Mouse (Mus musculus): ENCODE measurements around the gene Nfib. TPM values are rescaled to one million over a fixed set of nuclear protein-coding genes. Genes with fewer than 3 reads are reported as not detected.

The Nfib gene
- total and polyA plus RNA-seq, 3 experiments, result not detected

- no peak for DNase-seq (ENCODE audit: low read depth, low spot score)
- Histone ChIP-seq H3K36me3 (ENCODE audit: control insufficient read depth in 1 of 2, insufficient read depth in 2 of 2, low read length in 2 of 2) (no peaks in the 10 kb centered on the region), H3K79me2 (ENCODE audit: control insufficient read depth, insufficient read depth, low read length, poor library complexity) (no peaks in the 10 kb centered on the region), H3K9me3 (replicated peaks; ENCODE audit: insufficient read depth, low read length) (no peaks in the 10 kb centered on the region), H3K27me3 (ENCODE audit: control insufficient read depth in 1 of 2, insufficient read depth in 2 of 2, low read length in 2 of 2) (no peaks in the 10 kb centered on the region), H3K4me1 (ENCODE audit: control insufficient read depth in 1 of 2, insufficient read depth in 2 of 2, low read length in 2 of 2) (no peaks in the 10 kb centered on the region), H3K27ac (ENCODE audit: control insufficient read depth, low read depth, low read length) (no peak overlapping the region), H3K4me3 (ENCODE audit: control insufficient read depth in 1 of 2, insufficient read depth in 1 of 2, low read depth in 2 of 2, low read length in 2 of 2) (no peak overlapping the region), H3K9ac (ENCODE audit: control insufficient read depth, low read depth, low read length, poor library complexity, severe bottlenecking) (no peak overlapping the region)
- no peak for TF ChIP-seq KAT2A (conservative IDR thresholded peaks at IDR 0.05; ENCODE audit: low read depth, low read length)
- no peak for TF ChIP-seq ELF1 (IDR thresholded peaks at IDR 0.05; ENCODE audit: low read depth, low read length)
- TF ChIP-seq EP300 (IDR thresholded peaks at IDR 0.05; ENCODE audit: low read depth in 1 of 2, low read length in 2 of 2), result no peak
- TF ChIP-seq USF1 (IDR thresholded peaks at IDR 0.05; ENCODE audit: low read depth, low read length), result no peak
- no peak for TF ChIP-seq MAX (IDR thresholded peaks at IDR 0.05; ENCODE audit: low read length)
- TF ChIP-seq MEF2A (IDR thresholded peaks at IDR 0.05; ENCODE audit: extremely low read depth, insufficient replicate concordance, low read depth, low read length, poor library complexity, severe bottlenecking), result no peak
- no peak for TF ChIP-seq GATA1 (IDR thresholded peaks at IDR 0.05; ENCODE audit: low read depth, low read length)
- no peak for TF ChIP-seq GABPA (IDR thresholded peaks at IDR 0.05; ENCODE audit: low read depth, low read length)
- TF ChIP-seq SMC3 (IDR thresholded peaks at IDR 0.05; ENCODE audit: low read depth, low read length), result no peak
- no peak for TF ChIP-seq SIN3A (IDR thresholded peaks at IDR 0.05; ENCODE audit: low read length)
- no peak for TF ChIP-seq TAL1 (IDR thresholded peaks at IDR 0.05; ENCODE audit: low read length)
- TF ChIP-seq CHD2 (IDR thresholded peaks at IDR 0.05; ENCODE audit: low read length), result no peak
- no peak for TF ChIP-seq CHD1 (IDR thresholded peaks at IDR 0.05; ENCODE audit: low read depth, low read length)
Observed at GRCm38 (mm10) chr4:82702808-82703207, 2.7 kb downstream of the Nfib start.

- no peak for DNase-seq (ENCODE audit: low read depth, low spot score)
- no peaks in the 10 kb centered on the region for H3K36me3 ChIP-seq (ENCODE audit: control insufficient read depth in 1 of 2, insufficient read depth in 2 of 2, low read length in 2 of 2)
- no peak for TF ChIP-seq GATA1 (IDR thresholded peaks at IDR 0.05; ENCODE audit: low read depth, low read length)
- no peak for TF ChIP-seq USF1 (IDR thresholded peaks at IDR 0.05; ENCODE audit: low read depth, low read length)
- TF ChIP-seq RCOR1 (IDR thresholded peaks at IDR 0.05; ENCODE audit: low read depth, low read length), result no peak
- no peak for TF ChIP-seq BHLHE40 (IDR thresholded peaks at IDR 0.05; ENCODE audit: borderline replicate concordance, low read depth, low read length)
Observed at GRCm38 (mm10) chr4:82699504-82699903, 6.0 kb downstream of the Nfib start.

DNA sequence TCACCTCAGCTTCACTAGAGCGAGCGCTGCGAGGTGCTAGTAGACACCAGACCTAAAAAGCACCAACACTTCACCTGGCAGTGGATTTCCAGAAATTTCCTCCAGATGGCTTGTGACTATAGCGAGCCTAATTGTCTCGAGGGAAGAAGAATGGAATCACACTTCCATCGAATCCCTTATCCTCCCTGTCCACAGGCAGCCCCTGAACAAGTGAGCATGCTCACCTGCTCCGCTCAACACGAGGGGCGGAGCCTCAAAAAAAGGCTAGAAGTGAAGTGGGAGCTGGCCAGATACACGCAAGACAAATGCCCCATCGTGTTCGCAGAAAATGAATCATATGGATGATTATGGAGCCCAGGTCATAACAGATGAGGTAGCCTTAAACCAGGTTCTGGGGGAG lies 6.9 kb downstream of the Nfib start:
- H3K79me2 ChIP-seq (ENCODE audit: control insufficient read depth, insufficient read depth, low read length, poor library complexity), result no peaks in the 10 kb centered on the region
- TF ChIP-seq NELFE (IDR thresholded peaks at IDR 0.05; ENCODE audit: low read depth, low read length) (no peak), MYC (IDR thresholded peaks at IDR 0.05; ENCODE audit: low read depth, low read length) (no peak), USF2 (IDR thresholded peaks at IDR 0.05; ENCODE audit: borderline replicate concordance in 1 of 2, insufficient read depth in 1 of 2, low read depth in 1 of 2, low read length in 2 of 2) (no peak), TBP (IDR thresholded peaks at IDR 0.05; ENCODE audit: low read depth, low read length) (no peak), NRF1 (IDR thresholded peaks at IDR 0.05; ENCODE audit: insufficient read depth, low read depth, low read length, poor library complexity, severe bottlenecking) (no peak), CHD1 (IDR thresholded peaks at IDR 0.05; ENCODE audit: low read depth, low read length) (no peak), JUND (IDR thresholded peaks at IDR 0.05; ENCODE audit: low read depth, low read length) (no peak), USF1 (IDR thresholded peaks at IDR 0.05; ENCODE audit: low read depth, low read length) (no peak), HCFC1 (IDR thresholded peaks at IDR 0.05; ENCODE audit: low read depth, low read length) (no peak), SIN3A (IDR thresholded peaks at IDR 0.05; ENCODE audit: low read length) (no peak), POLR2AphosphoS5 (IDR thresholded peaks at IDR 0.05; ENCODE audit: borderline replicate concordance, low read depth, low read length) (no peak), CHD2 (IDR thresholded peaks at IDR 0.05; ENCODE audit: low read length) (no peak), POLR2A (IDR thresholded peaks at IDR 0.05; ENCODE audit: control insufficient read depth in 1 of 2, insufficient read depth in 1 of 2, low read depth in 1 of 2, low read length in 2 of 2, poor library complexity in 1 of 2) (no peak), ZKSCAN1 (IDR thresholded peaks at IDR 0.05; ENCODE audit: low read depth, low read length) (no peak), MAZ (IDR thresholded peaks at IDR 0.05; ENCODE audit: low read depth, low read length) (no peak)
- no peak for DNase-seq (ENCODE audit: low read depth, low spot score)

More at GRCm38 (mm10) chr4:82699504-82699903, 6.0 kb downstream of the Nfib start:
- no peaks in the 10 kb centered on the region for H3K79me2 ChIP-seq (ENCODE audit: control insufficient read depth, insufficient read depth, low read length, poor library complexity)
- no peak overlapping the region for H3K4me3 ChIP-seq (ENCODE audit: control insufficient read depth in 1 of 2, insufficient read depth in 1 of 2, low read depth in 2 of 2, low read length in 2 of 2)
- H3K9ac ChIP-seq (ENCODE audit: control insufficient read depth, low read depth, low read length, poor library complexity, severe bottlenecking), result no peak overlapping the region
- H3K9me3 ChIP-seq (replicated peaks; ENCODE audit: insufficient read depth, low read length), result no peaks in the 10 kb centered on the region
- H3K27ac ChIP-seq (ENCODE audit: control insufficient read depth, low read depth, low read length), result no peak overlapping the region
- no peaks in the 10 kb centered on the region for H3K4me1 ChIP-seq (ENCODE audit: control insufficient read depth in 1 of 2, insufficient read depth in 2 of 2, low read length in 2 of 2)
- no peaks in the 10 kb centered on the region for H3K27me3 ChIP-seq (ENCODE audit: control insufficient read depth in 1 of 2, insufficient read depth in 2 of 2, low read length in 2 of 2)

More for the DNA sequence above, 6.9 kb downstream of the Nfib start:
- Histone ChIP-seq H3K4me3 (ENCODE audit: control insufficient read depth in 1 of 2, insufficient read depth in 1 of 2, low read depth in 2 of 2, low read length in 2 of 2) (no peak overlapping the region), H3K27ac (ENCODE audit: control insufficient read depth, low read depth, low read length) (no peak overlapping the region), H3K4me1 (ENCODE audit: control insufficient read depth in 1 of 2, insufficient read depth in 2 of 2, low read length in 2 of 2) (no peaks in the 10 kb centered on the region), H3K9me3 (replicated peaks; ENCODE audit: insufficient read depth, low read length) (no peaks in the 10 kb centered on the region), H3K9ac (ENCODE audit: control insufficient read depth, low read depth, low read length, poor library complexity, severe bottlenecking) (no peak overlapping the region), H3K27me3 (ENCODE audit: control insufficient read depth in 1 of 2, insufficient read depth in 2 of 2, low read length in 2 of 2) (no peaks in the 10 kb centered on the region), H3K36me3 (ENCODE audit: control insufficient read depth in 1 of 2, insufficient read depth in 2 of 2, low read length in 2 of 2) (no peaks in the 10 kb centered on the region)
